Mouse (Mus musculus): ENCODE measurements around the gene Zdbf2. TPM values are rescaled to one million over a fixed set of nuclear protein-coding genes. Genes with fewer than 3 reads are reported as not detected.

Gene Zdbf2
- total and polyA plus RNA-seq, 3 experiments: 0.04 to 0.41 (median 0.29) TPM

- Histone ChIP-seq H3K27ac (no peak overlapping the region), H3K4me1 (ENCODE audit: control insufficient read depth, insufficient read depth, low read length) (no peaks in the 10 kb centered on the region), H3K79me2 (replicated peaks; ENCODE audit: control insufficient read depth, insufficient read depth, low read length) (no peaks in the 10 kb centered on the region), H3K27me3 (ENCODE audit: control insufficient read depth, insufficient read depth, low read length) (peaks cover 14% of the 10 kb centered on the region), H3K36me3 (ENCODE audit: control insufficient read depth, insufficient read depth, low read length) (no peaks in the 10 kb centered on the region), H3K4me3 (no peak overlapping the region), H3K9ac (ENCODE audit: low read depth, low read length) (no peak overlapping the region)
- TF ChIP-seq POLR2A (IDR thresholded peaks at IDR 0.05; ENCODE audit: insufficient read depth, low read depth, low read length) (no peak), EP300 (IDR thresholded peaks at IDR 0.05; ENCODE audit: insufficient read depth, low read depth, low read length) (no peak), CTCF (IDR thresholded peaks at IDR 0.05) (no peak)
- intact Hi-C loops (cut with DNase I): no loop called here
- WGBS: 47% methylated on average over 17 of the region's 17 CpGs
- DNase-seq: no peak
Measured at GRCm38 (mm10) chr1:63259916-63260741, 12.9 kb upstream of the Zdbf2 start.

GRCm38 (mm10) chr1:63260742-63261033 lies 12.4 kb upstream of the Zdbf2 start:
- H3K36me3 ChIP-seq (ENCODE audit: control insufficient read depth, insufficient read depth, low read length): no peaks in the 10 kb centered on the region
- intact Hi-C loops (cut with DNase I): no loop called here
- no peak overlapping the region for H3K27ac ChIP-seq
- TF ChIP-seq CTCF (IDR thresholded peaks at IDR 0.05): no peak
- no peak for TF ChIP-seq POLR2A (IDR thresholded peaks at IDR 0.05; ENCODE audit: insufficient read depth, low read depth, low read length)
- no peak for TF ChIP-seq EP300 (IDR thresholded peaks at IDR 0.05; ENCODE audit: insufficient read depth, low read depth, low read length)
- DNase-seq: no peak
- no peak overlapping the region for H3K9ac ChIP-seq (ENCODE audit: low read depth, low read length)
- WGBS: 49% methylated on average over 5 of the region's 5 CpGs
- no peaks in the 10 kb centered on the region for H3K79me2 ChIP-seq (replicated peaks; ENCODE audit: control insufficient read depth, insufficient read depth, low read length)
- H3K4me3 ChIP-seq: no peak overlapping the region
- H3K4me1 ChIP-seq (ENCODE audit: control insufficient read depth, insufficient read depth, low read length): no peaks in the 10 kb centered on the region
- H3K27me3 ChIP-seq (ENCODE audit: control insufficient read depth, insufficient read depth, low read length): peaks cover 11% of the 10 kb centered on the region

- intact Hi-C loops (cut with DNase I): no loop called here
- peaks cover 11% of the 10 kb centered on the region for H3K27me3 ChIP-seq (ENCODE audit: control insufficient read depth, insufficient read depth, low read length)
- 43% methylated on average over 17 of the region's 17 CpGs for WGBS
Measured at GRCm38 (mm10) chr1:63261041-63261590, 11.9 kb upstream of the Zdbf2 start.

GRCm38 (mm10) chr1:63263671-63264070 lies 9.4 kb upstream of the Zdbf2 start:
- no peak overlapping the region for H3K9ac ChIP-seq (ENCODE audit: low read depth, low read length)
- no peak for DNase-seq
- 43% methylated on average over 11 of the region's 11 CpGs for WGBS
- H3K4me3 ChIP-seq: no peak overlapping the region
- H3K27ac ChIP-seq: no peak overlapping the region
- H3K4me1 ChIP-seq (ENCODE audit: control insufficient read depth, insufficient read depth, low read length): no peaks in the 10 kb centered on the region
- intact Hi-C loops (cut with DNase I): no loop called here
- H3K36me3 ChIP-seq (ENCODE audit: control insufficient read depth, insufficient read depth, low read length): no peaks in the 10 kb centered on the region
- TF ChIP-seq EP300 (IDR thresholded peaks at IDR 0.05; ENCODE audit: insufficient read depth, low read depth, low read length) (no peak), CTCF (IDR thresholded peaks at IDR 0.05) (no peak), POLR2A (IDR thresholded peaks at IDR 0.05; ENCODE audit: insufficient read depth, low read depth, low read length) (no peak)
- H3K27me3 ChIP-seq (ENCODE audit: control insufficient read depth, insufficient read depth, low read length): peaks cover 9% of the 10 kb centered on the region
- H3K79me2 ChIP-seq (replicated peaks; ENCODE audit: control insufficient read depth, insufficient read depth, low read length): no peaks in the 10 kb centered on the region

More at GRCm38 (mm10) chr1:63261041-63261590, 11.9 kb upstream of the Zdbf2 start:
- DNase-seq: no peak
- Histone ChIP-seq H3K4me3 (no peak overlapping the region), H3K79me2 (replicated peaks; ENCODE audit: control insufficient read depth, insufficient read depth, low read length) (no peaks in the 10 kb centered on the region), H3K9ac (ENCODE audit: low read depth, low read length) (no peak overlapping the region), H3K4me1 (ENCODE audit: control insufficient read depth, insufficient read depth, low read length) (no peaks in the 10 kb centered on the region), H3K36me3 (ENCODE audit: control insufficient read depth, insufficient read depth, low read length) (no peaks in the 10 kb centered on the region), H3K27ac (no peak overlapping the region)
- TF ChIP-seq POLR2A (IDR thresholded peaks at IDR 0.05; ENCODE audit: insufficient read depth, low read depth, low read length): no peak
- no peak for TF ChIP-seq CTCF (IDR thresholded peaks at IDR 0.05)
- TF ChIP-seq EP300 (IDR thresholded peaks at IDR 0.05; ENCODE audit: insufficient read depth, low read depth, low read length): no peak

- no peak for DNase-seq
- 30% methylated on average over 4 of the region's 4 CpGs for WGBS
- no peaks in the 10 kb centered on the region for H3K4me1 ChIP-seq (ENCODE audit: control insufficient read depth, insufficient read depth, low read length)
- H3K27ac ChIP-seq: no peak overlapping the region
- H3K4me3 ChIP-seq: no peak overlapping the region
- TF ChIP-seq EP300 (IDR thresholded peaks at IDR 0.05; ENCODE audit: insufficient read depth, low read depth, low read length) (no peak), CTCF (IDR thresholded peaks at IDR 0.05) (no peak), POLR2A (IDR thresholded peaks at IDR 0.05; ENCODE audit: insufficient read depth, low read depth, low read length) (no peak)
- H3K36me3 ChIP-seq (ENCODE audit: control insufficient read depth, insufficient read depth, low read length): no peaks in the 10 kb centered on the region
- H3K79me2 ChIP-seq (replicated peaks; ENCODE audit: control insufficient read depth, insufficient read depth, low read length): no peaks in the 10 kb centered on the region
- H3K9ac ChIP-seq (ENCODE audit: low read depth, low read length): no peak overlapping the region
- H3K27me3 ChIP-seq (ENCODE audit: control insufficient read depth, insufficient read depth, low read length): peaks cover 7% of the 10 kb centered on the region; the same call in 1 of the 2 replicates
- intact Hi-C loops (cut with DNase I): no loop called here
Measured at GRCm38 (mm10) chr1:63265461-63265860, 7.6 kb upstream of the Zdbf2 start.

GRCm38 (mm10) chr1:63266121-63266520 lies 6.9 kb upstream of the Zdbf2 start:
- DNase-seq: no peak
- Histone ChIP-seq H3K4me1 (ENCODE audit: control insufficient read depth, insufficient read depth, low read length) (no peaks in the 10 kb centered on the region), H3K4me3 (no peak overlapping the region), H3K27ac (no peak overlapping the region), H3K27me3 (ENCODE audit: control insufficient read depth, insufficient read depth, low read length) (peaks cover 6% of the 10 kb centered on the region; the same call in 1 of the 2 replicates), H3K36me3 (ENCODE audit: control insufficient read depth, insufficient read depth, low read length) (no peaks in the 10 kb centered on the region), H3K79me2 (replicated peaks; ENCODE audit: control insufficient read depth, insufficient read depth, low read length) (no peaks in the 10 kb centered on the region), H3K9ac (ENCODE audit: low read depth, low read length) (no peak overlapping the region)
- no peak for TF ChIP-seq CTCF (IDR thresholded peaks at IDR 0.05)
- TF ChIP-seq POLR2A (IDR thresholded peaks at IDR 0.05; ENCODE audit: insufficient read depth, low read depth, low read length): no peak
- TF ChIP-seq EP300 (IDR thresholded peaks at IDR 0.05; ENCODE audit: insufficient read depth, low read depth, low read length): no peak
- WGBS: 41% methylated on average over 12 of the region's 12 CpGs
- intact Hi-C loops (cut with DNase I): no loop called here

Data from heart, adult 2 months (tissue).